Mouse (Mus musculus) erythroblast, embryonic 14.5 days (primary cell): ENCODE data around the gene Olfr592.
"Not testable (repeated sequence)": the region's sequence is repeated elsewhere in the genome, so short reads cannot be mapped to it uniquely, and the experiment has no call there.

Experiments used
- GATA1 ChIP-seq: IDR thresholded peaks from 2 replicates; pipeline ENCODE4 v1.6.1; 2012; ENCODE audit warnings: low read length, inconsistent platforms, mixed read lengths
- TAL1 ChIP-seq: IDR thresholded peaks from 3 replicates; pipeline ENCODE4 v1.6.1; 2012; ENCODE audit warnings: low read length, inconsistent platforms, mixed read lengths

DNA sequence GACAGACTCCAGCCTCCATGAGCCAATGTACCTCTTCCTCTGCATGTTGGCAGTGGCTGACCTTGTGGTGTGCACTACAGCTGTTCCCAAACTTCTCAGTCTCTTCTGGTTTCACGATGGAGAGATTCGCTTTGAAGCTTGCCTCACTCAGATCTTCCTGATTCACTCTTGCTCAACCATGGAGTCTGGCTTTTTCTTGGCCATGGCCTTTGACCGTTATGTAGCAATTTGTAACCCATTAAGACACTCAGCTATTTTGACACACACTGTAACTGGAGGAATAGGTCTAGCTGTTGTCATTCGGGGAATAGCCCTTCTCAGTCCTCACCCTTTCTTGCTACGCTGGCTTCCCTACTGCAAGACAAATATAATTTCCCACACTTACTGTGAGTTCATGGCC lies 27.4 kb downstream of the Olfr592 start:
- TF ChIP-seq GATA1, TAL1: not testable (repeated sequence)
